12 mouse cellular contexts compared by ENCODE assay signal in genomic region chr1:56991613-56992012, GRCm38 (mm10). TPM values are rescaled to one million over a fixed set of nuclear protein-coding genes. Genes with fewer than 3 reads are reported as not detected.
DNase-seq lines count a peak whose midpoint lies in the region; ATAC-seq and TF ChIP-seq lines count a peak whose summit lies in the region.
"Had no signal": no experiment of that assay in that cellular context is flagged by ENCODE, and none has a peak within 500 bp of the region (broad histone marks: within the 10 kb centered on the region; RNA-seq: fewer than 3 reads in every experiment).

No protein-coding gene starts in this region.

- no peak for TF ChIP-seq POLR2A in cerebellum, adult 2 months (IDR thresholded peaks at IDR 0.05; ENCODE audit: borderline replicate concordance, insufficient read depth, low read length)

- 0 out of 2 replicates have a peak, but pooled peaks have one; percentile 17 for TF ChIP-seq CTCF in cerebellum, adult 2 months (IDR thresholded peaks at IDR 0.05; ENCODE audit: borderline replicate concordance, insufficient read depth, low read depth, low read length)

- DNase-seq in cerebellum, adult 2 months = no peak
- no peak for DNase-seq in cerebellum, postnatal 36 days
- peak; percentile 52 for DNase-seq in kidney, postnatal 10 days
- no peak for DNase-seq in kidney, adult 11 months
- peak; percentile 74 for DNase-seq in 3T3-L1 (ENCODE audit: low read depth, low spot score)
- peak; percentile 81 for DNase-seq in adipocyte (ENCODE audit: low spot score)
- DNase-seq in thymus, postnatal 25 days = no peak
- DNase-seq: gastrocnemius, postnatal 10 days had no signal

- ATAC-seq in erythroid progenitor cell, adult 5-6 weeks (replicated peaks; ENCODE audit: low FRiP score, poor library complexity, severe bottlenecking) = no peak

- WGBS in cerebellum, adult 2 months = 56% methylated on average over 4 of the region's 4 CpGs

- H3K4me1 ChIP-seq in cerebellum, adult 2 months (ENCODE audit: control insufficient read depth, insufficient read depth, low read length) = no peaks in the 10 kb centered on the region
- H3K4me1 ChIP-seq: embryonic facial prominence, embryonic 13.5 days; hindbrain, embryonic 15.5 days; neural tube, embryonic 12.5 days had no signal

- H3K27me3 ChIP-seq in cerebellum, adult 2 months (ENCODE audit: control insufficient read depth, insufficient read depth, low read length) = no peaks in the 10 kb centered on the region

- no peak overlapping the region for H3K27ac ChIP-seq in cerebellum, adult 2 months (ENCODE audit: insufficient read depth, low read length)
- H3K27ac ChIP-seq: embryonic facial prominence, embryonic 13.5 days; hindbrain, embryonic 15.5 days; neural tube, embryonic 12.5 days had no signal

- H3K4me3 ChIP-seq in cerebellum, adult 2 months (replicated peaks; ENCODE audit: insufficient read depth, low read depth, low read length) = no peak overlapping the region
- H3K4me3 ChIP-seq: embryonic facial prominence, embryonic 13.5 days; hindbrain, embryonic 15.5 days; neural tube, embryonic 12.5 days had no signal

RNA-seq across cellular contexts. Expression of gene Satb2, which starts 13.2 kb away (rescaled TPM):
- 0.29 and 0.40 TPM in 2 replicates for polyA plus RNA-seq in cerebellum, adult 2 months (2012; rRNA removed)
- not detected in 2 replicates for total RNA-seq in erythroid progenitor cell, adult 5-6 weeks (2015; ENCODE audit: low replicate concordance)
- 0.08 TPM in 1 of 2 replicates, not detected in the other for total RNA-seq in erythroid progenitor cell, adult 5-6 weeks (2017; ENCODE audit: low replicate concordance)

Comparison
In these comparisons a context has a peak if more than half of its experiments do, and no peak if none do; other contexts are left out.
1. DNase-seq: peak in kidney, postnatal 10 days (single experiment), 3T3-L1 (single experiment) and adipocyte (single experiment); none in cerebellum, adult 2 months (0 of 2), cerebellum, postnatal 36 days (0 of 2), kidney, adult 11 months (single experiment) and thymus, postnatal 25 days (single experiment).